Mouse (Mus musculus) lung, embryonic 14.5 days (tissue): ENCODE measurements at regions not wholly inside any gene's neighbourhood (a gene's known extent, or its start where the extent isn't known, plus 50 kb on each side); places are given as distances from the start of the nearest gene placed in this dataset.
"Not testable (repeated sequence)": the region's sequence is repeated elsewhere in the genome, so short reads cannot be mapped to it uniquely, and the experiment has no call there.

Source experiments
- ATAC-seq: fragments of 200-750 bp; cut with Nextera tagmentation; 2 replicates; pipeline ENCODE4 v1.8.0; 2017; ENCODE audit warnings: mild to moderate bottlenecking, moderate TSS enrichment, moderate library complexity; ENCODE audit not compliant: insufficient read depth
- DNase-seq: peaks from one replicate; pipeline ENCODE4 v3.0.0-alpha.2; 2015
- H3K27ac ChIP-seq: fragments of 300-500 bp; sonication (generic); 2 replicates; pipeline ENCODE4 v1.5.1; 2014; ENCODE audit warnings: low read depth, mild to moderate bottlenecking, moderate library complexity
- H3K27me3 ChIP-seq: fragments of 300-500 bp; sonication (generic); 2 replicates; pipeline ENCODE4 v1.6.1; 2014; ENCODE audit warnings: low read length, control low read depth; ENCODE audit not compliant: insufficient read depth
- H3K36me3 ChIP-seq: fragments of 300-500 bp; sonication (generic); 2 replicates; pipeline ENCODE4 v1.6.1; 2014; ENCODE audit warnings: control low read depth; ENCODE audit not compliant: insufficient read depth
- H3K4me1 ChIP-seq: fragments of 300-500 bp; sonication (generic); 2 replicates; pipeline ENCODE4 v1.6.1; 2014; ENCODE audit warnings: antibody characterized with exemption, control low read depth; ENCODE audit not compliant: insufficient read depth
- H3K4me2 ChIP-seq: fragments of 300-500 bp; sonication (generic); 2 replicates; pipeline ENCODE4 v1.6.1; 2014; ENCODE audit warnings: mild to moderate bottlenecking
- H3K4me3 ChIP-seq: fragments of 300-500 bp; sonication (generic); 2 replicates; pipeline ENCODE4 v1.5.1; 2014; ENCODE audit warnings: low read depth, low read length
- H3K9ac ChIP-seq: fragments of 300-500 bp; sonication (generic); 2 replicates; pipeline ENCODE4 v1.6.1; 2014
- H3K9me3 ChIP-seq: fragments of 300-500 bp; sonication (generic); 2 replicates; pipeline ENCODE4 v1.6.1; 2016; ENCODE audit warnings: low read depth, low read length, control low read depth
- WGBS: fragments of 180-500 bp; shearing (Covaris S2); extraction: QIAGEN DNeasy Blood & Tissue Kit; methylation state at CpG from one replicate; pipeline ENCODE4 v1.1.7; 2014; 5-methylcytosine and 5-hydroxymethylcytosine counted together

DNA sequence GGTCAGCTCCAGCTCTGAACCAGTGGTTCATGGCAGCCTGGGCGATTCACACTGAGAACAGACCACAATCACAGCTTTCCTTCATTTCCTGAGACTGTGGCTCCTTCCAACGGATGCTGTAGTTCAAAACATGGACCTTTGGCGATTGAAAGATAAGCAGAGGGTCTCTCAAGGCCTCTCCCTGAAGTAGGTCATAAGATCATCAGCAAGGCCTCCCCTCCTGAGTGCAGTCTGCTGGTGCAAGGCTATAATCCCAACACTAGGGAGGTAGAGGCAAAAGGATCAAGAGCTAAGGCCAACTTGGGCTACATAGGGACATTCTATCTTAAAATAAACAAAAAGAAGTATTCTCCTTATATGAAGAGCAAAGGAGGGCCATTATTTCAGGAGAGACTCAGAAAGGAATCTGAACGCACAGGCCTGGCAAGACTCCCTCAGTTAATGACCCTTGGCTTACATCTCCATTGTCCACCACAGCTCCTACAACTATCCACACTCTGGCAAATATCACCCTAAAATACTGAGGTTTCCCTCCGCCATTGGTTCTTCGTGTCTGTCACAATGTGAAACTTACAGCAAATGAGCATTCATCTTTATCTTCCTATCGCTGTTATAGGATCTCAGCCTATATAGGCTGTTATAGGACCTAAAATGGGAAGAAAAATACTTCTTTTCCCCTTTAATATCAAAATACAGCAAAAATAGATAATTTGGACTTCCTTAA lies 100.0 kb downstream of the Gm15319 start:
- ATAC-seq, H3K27me3 ChIP-seq, H3K27ac ChIP-seq, H3K4me2 ChIP-seq, H3K4me1 ChIP-seq, H3K9me3 ChIP-seq, DNase-seq, H3K9ac ChIP-seq, H3K36me3 ChIP-seq, H3K4me3 ChIP-seq: not testable (repeated sequence)
- 76% methylated on average over 5 of the region's 7 CpGs for WGBS

DNA sequence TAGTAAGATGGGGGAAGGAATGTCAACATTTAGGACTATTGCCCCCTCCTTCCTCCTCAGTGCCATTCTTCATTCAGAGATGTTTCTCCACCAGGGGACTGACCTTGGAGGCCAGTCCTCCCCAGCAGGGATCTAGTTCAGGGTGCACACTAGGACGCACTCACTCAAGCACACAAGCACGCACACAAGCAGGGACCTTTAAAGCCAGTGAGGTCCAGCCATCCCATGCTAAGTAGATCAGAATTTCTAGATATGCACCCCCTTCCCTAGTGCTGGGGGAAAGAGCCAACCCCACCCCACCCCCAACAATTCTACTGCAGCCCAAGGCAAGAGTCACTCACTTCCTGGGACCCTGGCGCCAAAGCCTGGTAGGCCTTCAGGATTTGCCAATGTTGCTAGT lies 100.8 kb downstream of the Gm15319 start:
- H3K4me1 ChIP-seq, H3K4me2 ChIP-seq, DNase-seq, H3K27ac ChIP-seq, H3K9ac ChIP-seq, H3K27me3 ChIP-seq, H3K36me3 ChIP-seq, H3K9me3 ChIP-seq, H3K4me3 ChIP-seq: not testable (repeated sequence)
- 100% methylated on average over 1 of the region's 3 CpGs for WGBS
- peak; percentile 65; the same call in 1 of the 2 replicates for ATAC-seq

DNA sequence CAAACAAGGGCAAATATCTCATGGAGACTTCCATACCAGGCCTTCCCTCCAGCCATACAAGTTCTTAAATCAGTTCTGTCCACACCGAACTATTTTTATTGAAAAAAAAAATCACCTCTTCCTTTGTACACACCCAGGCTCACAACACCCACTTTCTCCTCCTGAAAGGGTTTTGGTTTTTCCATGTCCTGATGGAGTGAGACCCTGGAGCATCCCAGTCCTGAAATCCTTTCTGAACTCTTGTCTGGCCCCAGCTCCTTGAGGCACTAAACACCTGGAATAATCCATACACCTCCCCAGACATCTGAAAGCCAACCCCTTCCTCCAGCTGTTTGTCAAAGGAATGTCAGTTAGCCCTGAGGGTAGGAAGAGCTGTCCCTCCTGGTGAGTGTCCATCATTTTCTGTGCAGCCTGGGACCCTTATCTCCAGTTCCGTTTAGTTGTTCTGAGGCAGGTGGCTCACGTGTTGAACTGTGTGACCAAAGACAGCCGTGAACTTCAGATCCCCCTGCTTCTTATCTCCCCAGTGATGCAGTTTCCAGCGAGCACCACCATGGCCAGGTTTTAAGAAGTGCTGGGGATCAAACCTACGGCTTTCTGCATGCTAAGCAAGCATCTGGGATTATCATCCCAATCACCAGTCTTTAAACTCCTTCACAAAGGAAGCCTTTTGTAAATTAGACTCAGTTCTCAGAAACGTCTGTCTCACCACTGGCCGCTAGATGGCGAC lies 101.4 kb downstream of the Gm15319 start:
- DNase-seq, H3K9me3 ChIP-seq, H3K4me2 ChIP-seq, H3K36me3 ChIP-seq, H3K27me3 ChIP-seq, H3K4me1 ChIP-seq, H3K9ac ChIP-seq, H3K4me3 ChIP-seq, H3K27ac ChIP-seq: not testable (repeated sequence)
- peak; percentile 76 for ATAC-seq
- 51% methylated on average over 6 of the region's 9 CpGs for WGBS

DNA sequence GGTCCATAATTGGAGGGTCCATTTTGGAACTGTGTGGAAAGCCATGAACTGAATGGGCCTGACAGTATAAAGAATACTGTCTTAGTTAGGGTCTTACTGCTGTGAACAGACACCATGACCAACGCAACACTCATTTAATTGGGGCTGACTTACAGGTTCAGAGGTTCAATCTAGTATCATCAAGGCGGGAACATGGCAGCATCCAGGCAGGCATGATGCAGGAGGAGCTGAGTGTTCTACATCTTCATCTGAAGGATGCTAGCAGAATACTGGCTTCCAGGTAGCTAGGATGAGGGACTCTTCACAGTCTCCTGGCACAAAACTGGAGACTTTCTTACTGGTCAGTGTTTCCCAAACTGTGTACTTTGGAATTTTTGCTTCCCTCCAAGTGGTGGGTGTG lies 102.0 kb downstream of the Gm15319 start:
- not testable (repeated sequence) for DNase-seq, H3K36me3 ChIP-seq, H3K4me1 ChIP-seq, H3K9ac ChIP-seq, H3K9me3 ChIP-seq, H3K4me3 ChIP-seq, H3K27me3 ChIP-seq, H3K4me2 ChIP-seq, H3K27ac ChIP-seq, ATAC-seq
- WGBS: no CpG with 5 or more reads among the region's 2 CpGs

DNA sequence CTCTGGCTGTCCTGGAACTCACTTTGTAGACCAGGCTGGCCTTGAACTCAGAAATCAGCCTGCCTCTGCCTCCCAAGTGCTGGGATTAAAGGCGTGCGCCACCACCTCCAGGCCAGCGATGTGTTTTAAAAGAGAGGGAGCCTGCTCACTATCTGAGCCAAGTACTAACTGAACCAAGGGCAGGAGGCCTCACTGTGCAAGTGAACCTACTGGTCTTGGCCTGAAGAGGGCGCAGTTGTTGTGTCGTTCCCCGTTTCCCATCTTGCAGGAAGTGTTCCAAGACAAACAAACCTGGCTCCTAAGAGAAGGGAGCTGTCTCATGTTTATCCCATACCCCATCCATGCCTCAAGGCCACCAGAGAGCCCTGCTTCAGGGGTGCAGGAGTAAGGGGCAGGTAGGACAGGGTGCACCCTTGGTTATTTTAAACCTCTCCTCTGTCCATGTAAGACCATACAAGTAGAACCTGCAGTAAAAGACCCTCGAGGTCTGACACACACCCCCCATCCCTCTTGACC lies 102.8 kb downstream of the Gm15319 start:
- not testable (repeated sequence) for H3K4me1 ChIP-seq, H3K4me2 ChIP-seq, H3K9me3 ChIP-seq, ATAC-seq, H3K4me3 ChIP-seq, H3K27me3 ChIP-seq, H3K27ac ChIP-seq, H3K9ac ChIP-seq, H3K36me3 ChIP-seq, DNase-seq
- WGBS: 70% methylated on average over 4 of the region's 7 CpGs

DNA sequence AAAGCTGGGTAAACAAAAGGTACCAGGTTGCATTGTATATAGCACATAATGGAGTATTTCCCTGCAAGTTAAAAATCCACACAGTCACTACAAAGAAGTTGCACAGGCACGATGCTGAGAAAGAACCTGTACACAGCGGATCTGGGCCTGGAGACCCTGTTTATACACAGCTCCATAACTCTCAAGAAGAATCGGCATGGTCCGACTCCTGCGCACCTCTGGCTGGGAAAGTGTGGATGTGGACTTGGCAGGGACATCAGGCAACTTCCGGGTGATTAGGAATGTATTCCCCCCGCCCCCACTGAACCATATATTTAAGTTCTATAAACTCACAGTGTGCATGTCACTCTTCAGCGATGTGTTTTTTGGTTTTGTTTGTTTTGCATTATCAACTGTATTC lies 103.3 kb downstream of the Gm15319 start:
- WGBS: 83% methylated on average over 6 of the region's 8 CpGs
- H3K4me3 ChIP-seq, DNase-seq, ATAC-seq, H3K4me2 ChIP-seq, H3K9me3 ChIP-seq, H3K27ac ChIP-seq, H3K36me3 ChIP-seq, H3K4me1 ChIP-seq, H3K27me3 ChIP-seq, H3K9ac ChIP-seq: not testable (repeated sequence)
